Mouse (Mus musculus) CD4-positive, CD25-positive, alpha-beta regulatory T cell, adult 4 months (primary cell): ENCODE data around the gene Tmco1. TPM values are rescaled to one million over a fixed set of nuclear protein-coding genes. Genes with fewer than 3 reads are reported as not detected.

ENCODE experiments used
- ATAC-seq: one replicate; pipeline ENCODE4 v1.8.0; 2017
- polyA plus RNA-seq, 2 experiments: library from polyadenylated mRNA; unstranded; fragments of 100-300 nt; shearing (Covaris generic); gene quantifications; one replicate each; pipeline ENCODE4 v1.2.1; 2017

The Tmco1 gene
- 100 to 1,000 TPM; 102 to 115 TPM for polyA plus RNA-seq

DNA sequence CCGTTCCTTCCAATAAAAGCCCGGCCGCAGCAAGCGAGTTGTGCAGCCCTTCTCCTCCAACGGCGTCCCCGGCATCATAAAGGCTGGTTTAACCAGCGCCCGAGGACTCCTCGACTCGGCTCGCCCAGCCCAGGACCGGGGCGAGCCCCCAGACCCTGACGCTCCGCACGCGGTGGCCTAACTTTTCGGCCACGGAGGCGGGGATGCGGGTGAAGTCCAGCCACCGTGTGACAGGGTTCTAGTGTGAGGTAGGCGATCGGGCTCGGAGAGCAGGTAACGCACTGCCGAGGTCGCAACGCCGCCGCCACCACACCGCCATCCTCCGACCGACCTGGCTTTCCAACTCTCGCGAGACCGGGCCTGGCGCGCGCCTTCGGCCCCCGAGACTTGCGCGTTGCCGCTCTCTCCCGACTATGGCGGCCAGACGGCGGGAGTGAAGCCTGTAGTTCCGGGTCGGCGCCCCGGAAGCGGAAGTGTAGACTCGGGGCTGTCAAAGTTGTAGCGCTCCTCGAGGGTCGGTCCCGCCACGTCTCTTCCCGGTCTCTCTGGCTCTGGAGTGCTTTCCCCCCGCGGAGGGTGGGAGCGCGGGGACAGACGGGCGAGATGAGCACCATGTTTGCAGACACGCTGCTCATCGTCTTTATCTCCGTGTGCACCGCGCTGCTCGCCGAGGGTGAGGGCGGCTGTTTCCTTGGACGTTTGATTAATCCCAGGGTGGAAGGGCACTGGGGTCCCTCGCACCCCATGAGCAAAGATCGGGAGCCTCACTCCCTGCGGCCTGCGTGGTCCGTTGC lies at the start of gene Tmco1:
Gene Tmco1 (plus strand): TSS at position 118 of the 794 bp plus-strand sequence.
- ATAC-seq = peak; percentile 97

DNA sequence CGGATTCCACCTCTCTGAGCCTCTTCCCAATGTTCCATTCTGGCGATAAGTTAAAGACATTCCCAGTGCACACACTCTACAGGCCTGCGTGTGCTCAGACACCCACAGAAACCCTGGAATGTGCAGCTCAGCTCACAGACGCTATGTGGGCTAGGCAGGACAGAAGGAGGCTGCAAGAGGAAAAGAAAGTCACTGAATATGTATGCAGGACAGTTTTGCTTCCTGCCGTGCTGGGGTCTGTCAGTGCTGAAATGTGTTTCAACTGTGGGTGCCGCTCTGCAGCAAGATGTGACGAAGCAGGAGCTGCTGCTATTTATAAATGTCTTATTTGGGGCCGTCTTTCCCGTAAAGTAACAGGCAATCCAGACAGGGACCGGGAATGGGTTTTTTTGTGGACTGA lies 48.5 kb upstream of the Tmco1 start:
- no peak for ATAC-seq

DNA sequence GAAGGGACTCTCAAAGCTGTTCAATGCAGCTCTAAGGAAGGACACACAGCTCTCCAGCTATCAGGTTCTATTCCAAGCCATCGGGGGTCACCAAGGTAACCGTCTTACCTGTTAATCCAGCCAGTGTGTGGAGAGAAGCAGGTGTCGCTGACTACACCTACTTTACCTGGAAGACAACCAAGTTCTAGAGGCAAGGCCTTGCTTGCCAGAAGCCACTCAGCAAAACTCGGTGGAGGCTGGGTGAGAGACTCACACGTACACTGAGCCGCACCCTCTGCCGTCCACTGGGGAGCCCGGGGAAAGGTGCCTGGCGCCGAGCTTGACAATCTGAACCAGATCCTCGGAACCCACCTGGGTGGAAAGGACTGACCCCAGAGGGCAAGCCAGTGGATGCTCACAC lies 46.4 kb upstream of the Tmco1 start:
- no peak for ATAC-seq

DNA sequence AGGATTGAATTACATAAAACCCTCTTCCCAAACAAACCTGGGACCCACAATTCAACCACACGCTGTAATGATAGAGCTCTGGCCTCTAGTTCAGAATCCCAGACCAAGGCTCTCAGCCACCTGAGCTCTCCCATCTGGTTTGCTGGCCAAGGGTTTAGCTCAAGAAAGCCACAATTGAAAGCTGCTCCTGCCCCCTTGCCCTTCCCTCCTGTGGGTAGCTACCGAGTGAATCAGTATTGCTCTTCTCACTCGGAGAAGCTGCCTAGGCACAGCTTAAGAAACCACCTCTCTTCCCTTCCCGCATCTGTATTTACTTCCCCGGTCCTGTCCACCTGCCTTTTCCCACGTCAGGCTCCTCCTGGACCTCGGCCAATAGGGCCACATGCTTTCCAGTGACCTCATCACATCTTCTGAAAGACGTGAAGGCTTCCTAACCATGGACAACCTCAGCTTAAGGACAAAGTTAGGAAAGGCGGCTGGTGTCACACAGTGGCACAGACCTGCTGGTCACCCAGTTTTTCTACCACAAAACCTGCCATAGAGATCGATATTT lies 45.6 kb upstream of the Tmco1 start:
- ATAC-seq = no peak

DNA sequence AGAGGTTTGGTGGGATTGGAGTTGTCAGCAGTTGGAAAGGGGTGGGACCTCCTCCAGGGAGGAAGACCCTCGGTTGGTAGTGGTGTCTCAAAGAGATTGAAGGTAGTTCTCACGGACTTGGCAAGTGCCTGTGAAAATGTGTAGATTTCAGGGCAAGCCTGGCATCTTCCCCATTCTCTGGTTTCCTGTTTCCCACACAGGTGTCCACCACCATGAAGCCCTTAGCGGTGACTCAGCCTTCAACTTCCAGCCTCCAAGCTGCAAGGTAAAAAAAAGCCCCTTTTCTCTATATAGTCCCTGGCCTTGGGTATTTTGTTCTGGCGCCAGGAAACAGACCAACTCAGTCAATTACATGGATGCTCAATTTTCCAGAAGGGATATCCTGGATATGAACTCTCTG lies 42.8 kb upstream of the Tmco1 start:
- no peak for ATAC-seq

DNA sequence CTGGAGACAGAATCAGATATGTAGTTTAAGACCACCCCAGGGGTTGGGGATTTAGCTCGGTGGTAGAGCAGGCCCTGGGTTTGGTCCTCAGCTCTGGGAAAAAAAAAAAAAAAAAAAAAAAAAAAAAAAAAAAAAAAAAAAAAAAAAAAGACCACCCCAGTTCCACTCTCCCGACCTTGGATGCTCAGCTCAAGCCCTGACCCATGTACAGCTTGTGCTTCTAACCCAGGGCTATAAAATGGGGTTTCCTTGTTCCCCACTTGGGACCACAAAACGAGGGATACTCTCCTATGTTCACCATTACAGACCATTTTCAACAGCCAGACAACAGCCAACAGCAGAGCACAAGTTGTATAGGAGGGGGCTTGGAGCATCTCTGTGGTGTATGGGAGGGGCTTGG lies 41.5 kb upstream of the Tmco1 start:
- no peak for ATAC-seq

DNA sequence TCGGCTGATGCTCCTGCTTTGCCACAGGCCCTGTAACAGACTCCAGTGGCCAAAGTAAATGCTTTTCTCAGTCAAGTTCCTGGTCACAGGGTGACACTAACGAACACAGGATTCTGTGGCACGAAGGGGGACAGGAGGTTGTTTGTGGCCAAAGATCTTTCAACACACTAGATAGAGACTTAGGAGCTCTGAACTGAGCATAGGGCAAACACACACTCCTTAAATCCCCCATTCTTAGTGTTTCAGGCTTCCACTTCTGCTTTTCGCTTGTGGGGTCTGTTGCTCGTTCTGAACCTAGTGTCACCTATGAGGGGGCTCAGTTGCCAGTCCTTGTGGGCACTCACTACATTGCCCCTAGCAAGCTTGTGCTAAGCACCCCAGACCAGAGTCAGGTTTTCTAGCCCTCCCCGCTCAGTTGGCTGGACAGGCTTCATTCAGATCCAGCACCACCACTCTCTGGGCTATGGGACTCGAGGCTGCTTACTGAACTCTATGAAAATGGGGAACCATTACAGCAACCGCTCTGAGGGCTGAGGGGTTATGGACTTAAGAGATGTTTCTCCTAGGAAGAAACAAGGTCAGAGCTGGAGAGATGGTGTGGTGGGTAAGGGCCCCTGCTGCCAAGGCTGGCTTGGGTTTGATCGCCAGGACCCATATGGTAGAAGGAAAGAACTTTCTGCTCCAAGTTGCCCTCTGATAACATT lies 39.7 kb upstream of the Tmco1 start:
- no peak for ATAC-seq

DNA sequence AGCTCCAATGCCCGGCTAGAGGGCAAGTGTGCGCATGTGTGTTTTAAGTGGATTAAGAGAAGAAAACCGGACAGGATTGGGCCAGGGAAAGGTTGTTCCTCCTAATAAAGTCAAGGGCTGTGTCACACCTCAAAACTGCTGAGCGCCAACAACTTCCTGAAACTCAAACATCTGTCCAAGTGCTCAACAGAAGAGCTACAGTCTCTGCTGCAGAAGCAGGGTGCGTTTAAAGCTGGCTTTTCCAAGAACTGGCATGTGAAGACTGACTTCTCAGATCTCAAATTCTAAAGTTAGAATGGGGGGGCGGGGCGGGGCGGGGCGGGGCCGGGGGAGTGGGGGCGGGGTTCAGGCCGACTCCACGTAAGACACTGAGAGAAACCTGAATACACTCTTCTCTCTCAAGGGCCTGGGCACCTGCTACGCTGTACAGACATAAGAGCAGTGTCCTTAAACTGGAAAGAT lies 38.8 kb upstream of the Tmco1 start:
- ATAC-seq = peak; percentile 37

DNA sequence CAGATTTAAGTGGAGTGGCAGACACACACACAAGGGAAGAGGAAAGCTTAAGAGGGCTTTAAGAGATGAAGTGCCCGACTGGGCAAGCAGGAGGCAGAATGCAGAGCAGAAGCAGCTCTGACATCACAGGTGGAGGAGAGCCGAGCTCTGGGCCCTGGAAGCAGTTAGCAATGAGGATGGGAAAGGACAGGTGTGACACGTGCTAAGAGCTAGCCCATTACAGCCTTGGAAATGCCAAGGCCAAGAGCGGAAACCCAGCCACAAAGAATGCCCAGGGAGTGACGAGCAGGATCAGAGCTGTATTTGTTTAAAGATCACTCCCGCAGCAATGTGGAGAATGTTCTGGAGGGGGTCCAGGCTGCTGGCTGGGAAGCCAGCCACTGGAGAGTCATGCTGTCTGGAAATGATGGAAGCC lies 38.3 kb upstream of the Tmco1 start:
- ATAC-seq = peak; percentile 13

DNA sequence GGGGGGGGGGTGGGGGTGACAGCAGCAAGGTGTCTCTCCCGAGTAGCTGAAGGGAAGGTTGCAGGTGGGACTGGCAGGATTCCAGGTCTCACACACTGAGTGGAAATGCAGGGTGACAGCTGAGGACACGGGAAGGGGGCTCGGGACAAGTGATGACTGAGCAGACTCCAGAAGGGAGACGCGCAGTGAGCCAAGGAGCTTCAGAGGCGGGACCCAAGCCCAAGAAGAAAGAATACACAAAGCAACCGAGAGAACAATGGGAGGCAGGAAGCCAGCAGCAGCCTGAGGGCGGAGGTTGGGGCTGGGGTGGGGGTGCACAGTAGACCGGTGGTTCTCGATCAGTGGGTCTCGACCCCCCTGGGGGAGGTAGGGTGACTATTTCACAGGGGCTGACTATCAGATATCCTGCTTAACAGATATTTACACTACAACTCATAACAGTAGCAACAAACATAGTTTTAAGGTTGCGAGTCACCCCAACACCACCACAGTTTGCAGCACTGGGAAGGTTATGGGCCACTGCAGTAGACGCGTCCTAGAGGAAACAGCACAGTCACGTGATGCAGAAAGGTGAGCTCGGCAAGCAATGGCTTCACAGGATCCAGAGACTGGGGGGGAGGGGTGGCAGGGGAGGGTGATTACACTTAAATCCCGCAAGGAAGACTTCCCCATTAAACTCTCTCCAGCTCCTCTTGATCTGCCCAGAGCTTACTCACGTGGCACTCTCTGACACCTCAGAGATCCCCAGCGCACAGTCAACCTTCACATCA lies 37.7 kb upstream of the Tmco1 start:
- ATAC-seq = peak; percentile 56

DNA sequence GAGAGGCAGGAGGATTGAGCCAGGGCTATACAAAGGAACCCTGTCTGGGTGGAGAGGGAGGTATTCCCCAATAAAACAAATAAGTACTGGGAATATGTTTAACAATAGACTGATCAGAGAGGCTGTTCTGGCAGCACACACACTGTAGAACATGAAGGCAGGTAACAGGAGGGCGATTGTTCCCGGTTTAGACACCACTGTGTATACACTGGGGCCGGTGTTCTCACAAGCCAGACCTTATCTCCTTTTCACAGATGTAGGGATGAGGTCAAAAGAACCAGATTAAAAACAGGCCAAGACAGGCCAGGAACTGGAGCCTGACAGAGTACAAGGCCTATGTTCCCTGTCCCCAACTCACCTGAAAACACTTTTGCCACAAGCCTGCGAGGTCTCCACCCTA lies 36.9 kb upstream of the Tmco1 start:
- ATAC-seq = no peak

DNA sequence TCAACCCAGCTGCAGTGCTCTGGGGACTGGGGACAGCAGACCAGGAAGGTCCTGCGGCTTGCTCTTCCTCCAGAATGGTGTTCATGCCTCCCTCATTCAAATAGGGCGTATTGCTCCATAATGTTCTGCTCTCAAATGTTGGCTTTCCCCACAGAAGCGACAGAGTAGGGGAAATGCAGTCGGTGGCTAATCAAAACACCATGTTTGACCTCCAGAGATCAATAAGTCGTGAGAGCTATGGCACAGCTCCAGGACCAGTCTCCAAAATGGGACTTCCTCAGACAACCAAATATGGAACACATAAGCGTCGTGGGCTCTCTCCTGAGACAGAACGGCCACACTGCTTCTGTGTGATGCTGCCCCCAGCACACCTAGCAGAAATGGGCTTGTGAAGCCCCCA lies 36.3 kb upstream of the Tmco1 start:
- ATAC-seq = no peak

DNA sequence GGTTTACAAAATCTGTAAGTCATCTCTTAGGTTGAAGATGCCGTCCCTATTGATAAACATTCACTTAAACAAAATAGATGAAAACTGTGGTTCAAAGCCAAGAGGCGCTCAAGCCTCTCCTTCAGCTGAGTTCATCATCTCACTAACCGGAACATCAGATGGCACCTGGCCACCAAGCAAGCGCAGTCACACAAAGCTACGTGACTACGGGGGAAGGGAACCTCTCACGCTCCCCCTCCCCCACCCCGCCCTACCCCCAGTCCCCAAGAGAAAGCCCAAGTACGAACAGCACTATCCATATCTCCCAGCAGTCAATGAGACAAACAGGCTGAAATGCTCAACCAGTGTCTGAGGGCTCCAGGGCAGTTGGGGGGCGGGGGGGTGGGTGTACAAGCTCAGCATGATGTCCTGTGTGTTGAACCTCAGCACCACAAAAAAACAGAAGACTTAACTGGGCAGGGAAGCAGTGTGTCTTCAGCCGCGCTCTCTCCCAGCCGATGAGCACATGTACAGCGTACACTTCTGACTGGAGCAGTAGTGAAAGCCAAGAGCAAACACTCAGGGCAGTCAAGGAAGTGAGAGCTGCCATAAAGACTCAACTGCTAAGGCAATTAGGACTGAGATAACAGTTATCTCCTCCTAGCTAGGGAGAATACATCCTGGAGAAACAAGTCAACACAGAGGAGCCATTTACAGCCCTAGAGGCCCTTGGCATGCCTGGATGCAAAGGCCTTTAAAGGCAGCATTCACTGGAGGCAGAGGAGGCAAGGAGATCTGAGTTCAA lies 34.6 kb upstream of the Tmco1 start:
- peak; percentile 35 for ATAC-seq

DNA sequence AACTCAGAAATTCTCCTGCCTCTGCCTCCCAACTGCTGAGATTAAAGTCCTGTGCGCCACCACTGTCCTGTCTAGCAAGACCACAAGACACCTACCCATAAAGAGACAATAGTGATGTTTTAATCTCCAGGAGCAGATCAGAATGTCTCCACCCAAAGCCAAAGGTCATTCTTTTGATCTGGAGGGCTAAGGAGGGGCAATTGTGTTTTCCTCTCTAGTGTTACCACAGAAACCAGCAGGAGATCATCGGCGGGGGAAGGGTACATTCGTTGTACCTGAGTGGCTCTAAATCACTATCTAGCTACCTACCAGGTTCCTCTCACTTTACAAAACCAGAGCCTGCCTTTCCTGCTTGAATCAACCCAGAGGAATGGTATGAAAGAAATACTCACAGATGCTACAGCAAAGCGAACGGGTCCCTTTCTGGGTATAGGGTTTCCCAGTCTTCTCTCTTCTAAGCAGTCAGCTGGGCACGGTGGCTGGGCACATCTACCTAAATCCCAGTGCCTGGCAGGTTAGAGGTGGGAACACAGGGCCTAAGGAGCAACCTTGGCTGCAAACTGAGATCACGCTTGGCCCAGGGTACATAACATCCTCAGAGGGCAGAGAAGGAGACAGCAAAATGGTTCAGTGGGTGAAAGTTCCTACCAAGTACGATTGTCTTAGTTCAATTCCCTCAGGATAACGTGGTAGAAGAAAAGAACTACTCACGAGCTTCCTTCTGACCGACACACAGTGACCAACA lies 33.4 kb upstream of the Tmco1 start:
- peak; percentile 20 for ATAC-seq

DNA sequence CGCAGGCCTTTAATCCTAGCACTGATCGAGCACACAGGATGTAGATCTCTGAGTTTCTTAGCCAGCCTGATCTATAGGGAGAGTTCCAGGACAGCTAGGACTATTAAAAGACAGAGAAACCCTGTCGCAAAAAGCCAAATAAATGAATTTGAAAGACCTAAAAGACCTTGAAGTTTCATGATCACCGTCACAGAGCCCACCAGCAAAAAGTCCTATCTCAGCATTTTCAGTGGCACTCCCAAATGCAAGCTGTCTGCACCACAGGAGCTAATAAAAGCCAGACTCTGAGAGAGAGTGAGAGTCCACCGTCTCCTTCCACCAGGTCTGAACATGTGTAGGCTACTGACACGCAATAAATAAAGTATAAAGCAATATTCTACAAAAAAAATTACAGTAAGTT lies 29.8 kb upstream of the Tmco1 start:
- ATAC-seq = no peak

DNA sequence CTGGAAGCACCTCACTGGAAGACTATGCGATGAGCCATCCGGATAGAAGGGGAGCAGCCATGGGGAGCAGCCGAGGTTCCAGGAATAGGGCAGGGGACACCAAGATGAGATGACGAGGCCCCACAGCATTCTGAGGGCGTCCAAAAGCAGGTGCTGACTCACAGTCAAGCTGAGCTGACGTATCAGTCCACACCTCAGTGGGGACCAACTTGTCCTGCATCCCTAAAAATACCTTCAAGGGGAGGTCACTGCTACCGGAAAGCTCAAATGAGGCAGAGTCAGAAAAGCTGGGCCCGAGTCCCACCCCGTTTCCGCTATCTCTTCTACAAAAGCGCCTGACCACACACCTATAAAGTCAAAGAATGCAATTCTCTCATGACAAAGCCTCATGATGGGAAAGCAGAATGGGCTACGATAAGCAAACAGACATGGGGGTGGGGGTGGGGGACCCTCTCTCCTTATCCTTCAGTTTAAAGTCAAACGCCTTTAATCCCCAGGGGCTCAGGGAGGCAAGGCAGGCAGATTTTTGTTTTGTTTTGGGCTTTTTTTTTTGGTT lies 28.9 kb upstream of the Tmco1 start:
- no peak for ATAC-seq

DNA sequence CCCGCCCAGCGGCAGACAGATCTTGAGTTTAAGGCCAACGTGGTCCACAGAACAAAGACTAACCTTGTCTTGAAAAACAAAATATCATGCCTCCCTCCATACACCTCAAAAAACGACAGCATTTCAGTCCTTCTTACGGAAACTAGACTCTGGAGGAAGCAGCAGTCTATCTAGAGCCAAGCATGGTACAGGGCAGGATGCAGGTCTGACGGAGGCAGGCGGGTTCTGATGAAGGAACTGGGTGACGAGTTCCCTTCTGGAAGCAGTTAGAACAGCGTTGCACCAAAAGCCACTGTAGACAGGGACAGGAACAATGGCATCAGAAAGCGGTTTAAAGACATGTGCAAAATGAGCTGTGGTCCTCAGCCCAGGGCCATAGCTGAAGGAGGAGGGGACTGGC lies 28.1 kb upstream of the Tmco1 start:
- ATAC-seq = peak; percentile 23

DNA sequence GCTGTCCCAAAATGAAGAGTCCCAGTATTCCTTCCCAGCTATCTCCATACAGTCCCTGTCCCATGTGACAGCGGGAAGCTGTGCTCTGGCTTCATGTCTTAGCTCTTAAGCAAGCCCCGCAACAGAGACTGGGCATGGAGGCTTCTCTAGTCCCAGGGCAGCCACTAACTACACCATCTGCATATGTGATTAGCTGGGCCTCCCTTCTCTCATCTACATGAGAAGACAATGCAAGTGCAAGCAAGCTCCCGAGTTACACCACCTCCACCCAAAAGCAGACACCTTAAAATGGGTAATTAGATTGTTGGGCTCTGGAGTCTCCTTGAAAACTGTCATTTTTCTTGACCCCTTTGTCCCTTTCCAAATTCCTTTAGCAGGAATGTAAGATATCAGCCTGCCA lies 26.1 kb upstream of the Tmco1 start:
- ATAC-seq = no peak

DNA sequence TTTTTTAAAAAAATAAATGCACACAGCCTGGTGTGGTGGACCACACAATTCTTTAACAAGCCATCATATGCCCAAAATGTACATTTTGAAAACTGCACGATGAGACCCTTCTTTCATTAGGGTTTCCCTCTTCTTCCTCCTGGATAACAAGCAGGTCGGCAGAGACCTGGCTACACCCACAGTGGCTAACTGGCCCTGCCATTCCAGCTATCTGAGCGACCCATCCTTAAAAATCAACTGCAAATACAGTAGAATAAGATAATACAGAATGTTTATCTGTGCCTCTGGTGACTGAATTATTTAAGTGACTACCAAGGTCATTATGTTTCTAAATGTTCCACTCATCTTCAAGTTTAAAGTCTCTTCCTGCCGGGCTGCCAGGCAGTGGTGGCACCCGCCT lies 25.4 kb upstream of the Tmco1 start:
- ATAC-seq = no peak

DNA sequence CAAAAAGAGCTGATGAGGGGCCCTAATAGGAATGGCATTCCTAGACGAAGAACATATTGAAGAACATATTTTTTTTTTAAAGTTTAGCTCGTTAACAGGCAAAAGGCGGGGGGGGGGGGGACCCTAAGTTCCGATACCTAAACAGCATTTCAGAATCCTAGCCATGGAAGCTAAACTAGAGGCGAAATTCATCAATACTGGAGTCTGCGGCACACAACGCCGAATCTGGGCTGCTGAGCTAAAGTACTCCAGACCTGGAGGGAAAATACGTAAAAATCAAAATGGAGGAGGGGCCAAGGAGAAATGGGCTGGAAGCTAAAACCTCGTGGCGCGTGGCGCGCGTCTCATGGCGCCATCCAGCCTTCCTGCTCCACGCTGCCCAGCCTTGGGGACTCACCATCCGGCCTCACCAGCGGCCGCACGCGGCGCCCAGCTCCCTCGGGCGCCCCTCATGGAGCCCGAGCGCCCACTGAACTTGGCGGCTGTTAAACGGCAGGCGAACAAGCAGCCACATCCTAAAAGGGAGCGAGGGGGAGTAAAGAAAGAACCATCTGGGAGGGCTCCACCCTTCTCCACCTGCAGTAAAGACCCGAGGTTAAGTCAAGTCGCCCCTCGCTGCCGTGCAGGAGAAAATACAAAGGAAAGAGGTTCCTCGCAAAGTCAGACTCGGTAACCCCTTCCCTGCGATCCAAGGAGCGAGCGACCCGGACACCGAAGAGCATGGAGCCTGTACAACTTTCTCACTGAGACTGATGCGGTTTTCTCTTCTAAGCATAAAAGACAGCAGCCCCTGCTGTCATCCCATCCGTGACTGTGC lies 24.5 kb upstream of the Tmco1 start:
- ATAC-seq = peak; percentile 30
